Mouse (Mus musculus) gastrocnemius, adult 8-10 months (tissue): ENCODE data around the gene Smarcb1. TPM values are rescaled to one million over a fixed set of nuclear protein-coding genes. Genes with fewer than 3 reads are reported as not detected.
"Not testable (repeated sequence)": the region's sequence is repeated elsewhere in the genome, so short reads cannot be mapped to it uniquely, and the experiment has no call there.

Experiments
- DNase-seq, 2 experiments: peaks; one replicate each; pipeline ENCODE4 v3.0.0; 2022; ENCODE audit warnings: low spot score in 2 of 2
- total RNA-seq, 4 experiments: library from RNA; stranded (reverse); gene quantifications; 2 replicates each; pipeline ENCODE4 v1.2.4; 2022

Smarcb1 gene
- total RNA-seq, 4 experiments from 2014 or later: 11.0 to 16.7 (median 11.5) TPM

DNA sequence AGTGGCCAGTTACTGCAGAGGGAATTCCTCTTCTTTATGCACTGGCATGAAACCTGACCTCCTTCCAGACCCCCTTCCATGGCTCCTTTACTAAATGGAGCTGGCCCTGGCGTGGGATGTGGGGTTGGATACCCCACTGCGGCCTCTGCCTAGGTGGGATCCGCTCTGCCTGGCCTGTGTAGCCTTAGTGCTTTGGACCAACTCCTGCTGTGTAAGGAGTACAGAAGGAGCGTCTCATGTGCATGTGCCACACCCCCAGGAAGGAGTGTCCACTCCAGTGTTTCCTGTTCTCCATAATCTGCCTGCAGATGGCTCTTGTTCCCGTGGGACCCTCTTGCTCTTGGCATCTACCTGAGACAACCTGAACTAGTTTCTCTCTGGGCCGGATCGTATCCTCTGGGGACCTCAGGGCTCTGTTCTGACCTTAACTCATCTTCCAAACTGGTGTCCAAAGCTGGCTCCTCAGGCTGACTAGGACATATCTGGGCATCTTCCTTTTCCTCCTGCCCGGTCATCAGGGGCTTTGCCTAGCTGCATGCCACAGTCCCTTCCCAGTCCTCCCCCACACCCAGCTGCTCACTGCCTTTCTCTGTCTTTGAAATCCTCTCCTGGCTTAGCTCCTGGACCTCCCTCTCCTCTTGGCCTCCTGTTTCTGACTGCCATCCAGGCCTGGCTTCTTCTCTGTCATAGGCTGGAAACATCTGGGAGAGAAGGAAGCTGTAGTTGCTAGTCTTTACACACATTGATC, 31.8 kb downstream of the Smarcb1 start:
- no peak for DNase-seq

DNA sequence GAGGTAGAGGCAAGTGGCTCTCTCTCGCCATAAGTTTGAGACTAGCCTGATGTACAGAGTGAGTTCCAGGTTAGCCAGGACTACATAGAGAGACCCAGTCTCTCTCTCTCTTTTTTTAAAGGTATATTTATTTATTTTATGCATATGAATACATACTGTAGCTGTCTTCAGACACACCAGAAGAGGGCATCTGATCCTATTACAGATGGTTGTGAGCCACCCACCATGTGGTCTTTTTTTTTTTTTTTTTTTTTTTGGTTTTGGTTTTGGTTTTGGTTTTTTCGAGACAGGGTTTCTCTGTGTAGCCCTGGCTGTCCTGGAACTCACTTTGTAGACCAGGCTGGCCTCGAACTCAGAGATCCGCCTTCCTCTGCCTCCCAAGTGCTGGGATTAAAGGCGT, 33.9 kb downstream of the Smarcb1 start:
- DNase-seq: not testable (repeated sequence)

DNA sequence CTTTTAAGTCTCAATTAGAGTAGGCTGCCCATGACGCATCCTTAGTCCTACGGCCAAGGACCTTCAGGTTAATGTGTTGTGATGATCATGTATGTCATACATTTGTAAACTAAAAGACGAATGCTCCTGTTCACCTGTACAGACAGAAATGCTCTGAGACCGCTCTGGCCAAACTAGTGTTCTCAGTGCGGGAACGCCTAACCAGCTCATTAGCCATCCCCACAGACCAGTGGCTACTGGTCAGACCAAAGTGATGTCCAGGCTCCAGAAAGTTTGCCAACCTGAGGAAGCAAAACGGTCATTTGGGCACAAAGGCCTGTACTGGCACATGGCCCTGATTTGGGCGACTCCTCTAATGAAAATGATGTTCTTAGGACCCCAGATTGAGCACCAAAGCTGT, 36.7 kb downstream of the Smarcb1 start:
- no peak for DNase-seq

DNA sequence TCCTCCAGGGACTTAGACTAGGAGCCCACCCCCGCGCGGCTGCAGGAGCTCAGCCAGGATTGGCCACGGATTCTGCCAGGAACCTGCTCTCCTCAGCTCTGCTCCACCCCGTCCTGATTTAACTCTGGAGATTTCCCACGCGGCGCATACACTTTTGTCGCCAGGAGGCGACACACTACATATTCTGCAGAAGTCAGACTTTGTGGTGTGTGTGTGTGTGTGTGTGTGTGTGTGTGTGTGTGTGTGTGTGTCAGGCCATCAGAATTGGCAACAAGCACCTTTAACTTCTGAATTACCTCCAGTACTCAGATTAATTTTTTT, 38.2 kb downstream of the Smarcb1 start:
- DNase-seq: peak; percentile 53 to 68

DNA sequence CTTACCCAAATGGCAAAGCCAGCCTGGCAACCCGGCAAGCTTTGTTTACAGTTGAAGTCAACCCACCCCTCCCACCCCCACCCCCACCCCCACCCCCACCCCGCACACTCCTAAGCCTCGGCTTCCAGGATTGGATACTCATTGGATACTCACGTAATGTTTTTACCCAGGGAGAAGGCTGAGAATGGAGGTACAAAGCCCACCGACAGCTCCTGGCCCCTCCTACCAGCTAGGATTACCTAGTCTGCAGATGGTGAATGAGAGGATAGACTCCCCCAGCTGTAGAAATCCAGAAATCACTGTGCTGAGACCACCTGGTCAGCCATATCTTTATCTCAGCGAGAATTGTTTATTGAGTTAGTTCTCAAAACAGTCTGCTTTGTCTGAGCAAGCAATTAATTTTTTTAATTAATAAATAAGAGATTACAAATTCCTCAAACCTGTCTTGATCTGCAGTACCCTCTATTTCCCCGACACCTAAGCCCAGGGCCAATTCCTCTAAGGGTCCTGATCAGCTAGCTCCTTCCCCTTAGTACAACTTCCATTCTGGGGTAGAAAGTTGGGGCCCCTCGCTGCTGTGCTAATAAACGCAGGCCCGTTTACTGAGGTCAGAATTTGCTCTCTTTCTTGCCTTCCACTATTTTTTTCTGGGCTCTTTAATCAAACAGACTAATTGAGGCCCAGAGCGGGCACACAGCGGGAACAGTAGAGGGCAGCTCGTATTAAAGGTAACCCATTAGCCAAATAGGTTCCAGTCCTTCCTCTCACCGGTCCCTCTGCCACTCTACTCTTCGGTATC, 38.8 kb downstream of the Smarcb1 start:
- no peak for DNase-seq

DNA sequence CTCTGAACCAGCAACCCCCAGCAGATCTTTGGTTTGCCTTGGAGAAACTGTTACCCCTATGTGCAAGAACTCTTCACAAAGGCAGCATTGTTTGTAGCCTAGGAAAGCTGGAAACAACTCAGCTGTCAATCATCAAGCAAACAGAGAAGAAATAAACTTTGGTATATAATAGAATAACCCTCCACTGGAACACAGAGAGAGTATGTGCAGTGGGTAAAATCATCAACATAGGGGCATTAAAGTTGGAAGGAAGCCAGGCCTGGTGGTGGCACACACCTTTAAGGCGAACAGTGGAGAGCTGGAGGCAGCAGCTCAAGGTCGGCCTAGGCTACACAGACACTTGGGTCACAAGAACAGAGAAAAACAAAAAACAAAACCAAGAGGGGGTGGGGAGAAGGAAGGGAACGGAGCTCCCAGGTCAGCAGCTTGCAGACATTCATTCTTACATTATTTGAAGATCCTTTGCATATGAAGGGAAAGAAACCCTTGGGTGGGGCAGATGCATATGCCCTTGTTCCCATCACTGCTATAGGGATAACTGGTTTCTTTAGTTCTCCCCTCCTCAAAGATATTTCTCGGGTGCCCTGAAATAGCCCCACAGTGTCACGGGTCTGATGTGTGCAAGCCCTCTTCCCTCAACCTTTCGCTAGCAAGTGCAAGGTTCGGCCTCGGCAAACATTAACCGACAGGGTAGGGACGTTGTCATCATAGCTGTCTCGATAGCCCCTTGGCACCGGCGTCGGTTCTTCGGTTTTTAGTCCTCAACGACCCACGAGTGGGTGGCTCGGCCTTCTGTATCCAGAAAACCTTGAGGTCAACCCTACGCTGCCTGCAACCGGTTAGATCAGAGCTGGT, 39.6 kb downstream of the Smarcb1 start:
- DNase-seq: no peak

DNA sequence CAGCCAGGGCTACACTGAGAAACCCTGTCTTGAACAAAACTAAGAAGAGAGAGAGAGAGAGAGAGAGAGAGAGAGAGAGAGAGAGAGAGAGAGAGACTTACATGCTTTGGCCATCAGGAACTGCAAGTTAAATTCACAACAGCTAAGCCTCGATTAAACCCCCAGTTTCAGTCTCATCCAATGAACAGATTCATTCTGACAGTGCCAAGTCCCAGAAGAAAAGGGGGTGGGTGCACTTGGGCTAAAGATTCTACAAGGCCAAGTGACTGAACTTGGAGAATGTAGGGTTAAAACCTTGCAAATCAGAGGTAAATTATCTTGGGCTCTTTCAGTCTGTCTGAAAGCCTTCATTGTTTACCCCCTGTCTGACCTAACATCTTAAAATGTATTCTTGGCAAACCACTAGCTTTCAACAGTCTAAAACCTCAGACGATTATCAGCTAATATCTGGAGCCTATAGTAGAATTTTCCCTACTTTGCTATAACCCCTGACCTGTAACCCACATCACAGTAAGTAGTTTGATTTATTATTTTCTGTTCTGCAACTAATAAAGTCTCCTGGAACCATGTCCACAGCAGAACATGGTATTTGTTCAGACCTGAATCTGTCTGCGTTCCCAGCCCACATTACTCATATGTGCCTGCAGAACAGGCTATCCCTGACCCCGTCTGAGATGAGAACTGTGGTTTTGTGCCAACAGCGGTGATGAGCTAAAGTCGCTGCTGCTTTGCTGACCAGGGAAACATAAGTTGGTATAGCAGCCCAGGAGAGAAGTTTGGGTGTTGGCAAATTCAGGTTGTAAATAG, 40.4 kb downstream of the Smarcb1 start:
- no peak for DNase-seq

DNA sequence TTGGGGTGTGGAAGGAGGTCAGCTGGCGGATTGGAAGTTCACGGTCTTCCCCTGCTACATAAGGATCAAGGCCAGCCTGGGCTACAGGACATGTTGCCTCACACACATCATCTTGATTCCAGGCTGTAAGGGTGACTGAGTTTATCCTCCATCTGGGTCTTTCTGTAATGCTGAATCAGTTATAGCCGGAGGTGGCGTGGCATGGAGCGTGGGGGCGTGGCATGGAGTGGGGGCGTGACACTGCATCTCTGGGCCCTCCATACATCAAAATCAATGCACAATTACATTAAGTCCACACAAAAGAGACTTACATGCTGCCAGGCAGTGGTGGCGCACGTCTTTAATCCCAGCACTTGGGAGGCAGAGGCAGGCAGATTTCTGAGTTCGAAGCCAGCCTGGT, 41.1 kb downstream of the Smarcb1 start:
- DNase-seq: no peak

DNA sequence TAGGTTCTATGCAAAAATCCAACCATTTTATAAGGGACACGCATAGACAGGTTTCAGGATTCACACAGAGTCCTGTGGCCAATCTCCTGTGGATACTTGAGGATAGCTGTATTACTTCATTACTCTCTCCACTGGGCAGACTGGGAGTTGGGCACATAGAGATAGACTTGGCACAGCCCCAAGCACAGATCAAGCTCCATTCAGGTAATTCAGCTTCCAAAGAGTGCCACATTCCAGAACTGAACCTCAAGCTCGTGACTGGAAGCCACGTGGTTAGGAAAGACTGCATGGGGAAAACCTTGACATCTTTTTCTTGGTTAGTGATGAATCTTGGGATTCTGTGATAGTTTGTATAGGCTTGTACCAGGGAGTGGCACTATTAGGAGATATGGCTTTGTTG, 42.6 kb downstream of the Smarcb1 start:
- no peak for DNase-seq

DNA sequence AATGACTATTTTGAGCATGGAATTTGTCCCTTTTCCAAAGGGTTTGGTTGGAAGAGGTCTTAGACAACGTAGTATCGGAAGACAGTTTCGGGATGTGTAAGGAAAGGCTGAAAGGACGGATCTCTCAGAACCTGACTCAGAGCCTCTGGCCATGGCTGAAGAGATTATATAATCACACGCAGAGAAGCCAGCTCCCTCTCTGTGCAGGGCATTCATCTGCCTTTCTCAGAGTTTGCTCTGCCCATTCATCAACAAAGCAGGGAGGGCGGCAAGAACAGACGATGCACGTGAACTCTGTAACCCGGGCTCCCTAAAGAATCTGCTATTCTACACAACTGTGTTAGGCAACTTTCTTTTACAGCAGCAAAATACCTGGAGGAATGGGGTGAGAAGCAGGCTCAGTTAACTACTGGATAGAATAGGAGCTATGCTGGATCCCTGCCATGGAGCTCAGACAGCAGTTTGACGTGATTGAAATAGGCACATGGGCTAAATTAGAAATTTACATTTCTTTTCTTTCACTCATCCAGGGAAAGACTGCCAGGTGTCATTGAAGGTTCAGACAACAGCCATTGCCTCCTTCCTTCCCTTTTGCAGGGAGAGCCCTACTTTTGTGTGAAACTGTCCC, 47.8 kb downstream of the Smarcb1 start:
- DNase-seq: no peak

DNA sequence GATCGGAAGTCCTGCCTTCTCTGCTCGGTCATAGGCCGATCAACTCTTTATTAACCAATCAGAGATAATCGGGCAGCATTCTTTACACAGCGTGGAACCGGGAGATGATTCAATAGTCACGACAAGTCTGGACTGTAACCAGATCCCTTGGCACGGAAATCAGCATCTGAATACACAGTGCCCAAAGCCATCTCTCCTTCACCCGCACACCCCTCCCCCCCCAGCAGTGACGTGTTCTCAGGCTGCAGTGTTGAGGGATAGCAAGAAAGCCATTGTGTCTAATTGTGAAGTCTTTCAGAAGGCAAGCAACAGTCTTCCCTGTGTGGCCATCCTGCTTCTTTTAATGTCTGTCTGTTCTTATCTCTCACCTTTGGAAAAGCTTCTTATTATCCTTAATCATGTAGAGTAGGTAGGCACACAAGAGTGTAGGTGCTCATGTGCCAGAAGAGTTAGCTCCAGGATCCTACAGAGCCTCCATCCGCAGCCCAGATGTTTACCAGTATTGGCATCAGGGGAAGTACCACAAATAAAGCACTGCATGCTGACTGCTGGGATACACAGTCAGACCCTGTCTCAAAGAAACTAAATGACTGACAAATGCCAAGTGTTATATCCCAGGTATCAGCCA, 48.4 kb downstream of the Smarcb1 start:
- DNase-seq: peak; percentile 50 to 61

DNA sequence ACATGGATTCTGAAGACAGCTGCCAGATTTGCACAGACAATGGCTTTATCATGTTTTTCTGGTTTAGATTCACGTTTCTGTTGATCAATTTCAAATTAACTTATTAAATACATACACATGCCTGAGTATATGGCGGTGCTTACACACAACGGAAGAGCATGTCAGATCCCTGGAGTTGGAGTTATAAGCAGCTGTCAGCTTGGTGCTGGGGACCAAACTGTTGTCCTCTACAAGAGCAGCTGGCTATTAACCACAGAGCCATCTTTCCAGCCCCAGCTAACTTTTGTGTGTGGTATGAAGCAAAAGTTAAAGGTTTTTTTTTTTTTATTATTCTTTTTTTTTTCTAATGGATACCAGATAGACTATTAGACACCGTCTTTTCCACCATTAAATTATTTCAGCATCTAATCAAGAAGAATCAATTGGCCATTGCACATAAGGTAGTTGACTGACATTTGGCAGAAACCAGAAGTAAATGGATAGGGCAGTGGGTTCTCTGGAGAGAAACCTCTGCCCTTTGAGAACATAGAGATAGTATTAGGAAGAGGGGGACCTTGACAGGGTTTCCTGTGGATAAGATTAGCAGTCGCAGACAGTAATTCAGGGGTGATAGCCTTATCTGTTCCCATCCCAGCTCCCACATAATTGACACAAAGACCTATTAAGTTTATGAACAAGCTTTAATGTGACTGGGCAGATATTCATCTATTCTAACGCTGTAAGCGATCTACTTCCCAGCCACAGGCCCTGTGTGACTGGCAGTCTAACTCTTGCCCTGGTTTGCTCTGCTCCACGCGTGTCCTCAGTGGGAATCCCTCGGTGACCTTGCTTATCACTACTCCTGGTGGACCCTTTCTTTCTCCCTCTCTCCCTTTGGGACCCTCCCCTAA, 49.1 kb downstream of the Smarcb1 start:
- no peak for DNase-seq

DNA sequence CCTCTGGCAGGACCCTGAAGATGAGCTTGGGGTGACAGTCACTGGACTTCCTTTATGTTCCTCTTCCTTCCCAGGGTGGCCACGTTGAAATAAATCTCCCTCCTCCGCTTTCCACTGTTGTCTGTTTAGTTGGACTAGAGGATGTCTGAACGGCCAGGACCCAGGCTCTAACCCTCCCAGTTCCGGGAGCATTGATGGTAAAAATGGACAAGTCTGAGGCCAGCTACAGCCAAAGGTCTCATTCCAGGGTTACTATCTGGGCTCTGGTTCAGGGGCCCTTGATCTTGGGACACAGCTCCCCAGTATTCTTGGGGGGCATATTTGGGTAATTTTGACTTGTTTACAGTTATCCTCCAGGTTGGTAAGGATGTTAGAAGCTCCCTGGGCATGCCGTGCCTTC, 59.8 kb downstream of the Smarcb1 start:
- DNase-seq: no peak

DNA sequence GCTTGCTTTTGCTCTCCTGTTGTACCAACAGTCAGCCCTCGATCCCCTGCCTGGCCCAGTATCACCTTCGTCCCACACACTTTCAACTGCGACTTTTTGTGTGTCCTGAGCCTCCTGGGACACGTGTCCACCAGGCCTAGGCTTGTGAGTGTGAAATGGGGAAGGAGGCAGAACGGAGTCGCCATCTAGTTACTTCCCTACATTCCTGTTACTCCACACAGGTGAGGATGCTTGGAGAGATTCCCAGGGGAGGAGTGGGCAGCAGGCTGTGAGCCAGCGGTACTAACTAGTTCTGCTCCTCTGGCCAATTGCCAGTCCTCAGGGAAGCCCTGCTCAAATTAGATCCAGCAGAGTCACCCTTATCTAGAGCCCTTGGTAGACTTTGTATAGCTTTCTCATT, 60.7 kb downstream of the Smarcb1 start:
- no peak for DNase-seq

DNA sequence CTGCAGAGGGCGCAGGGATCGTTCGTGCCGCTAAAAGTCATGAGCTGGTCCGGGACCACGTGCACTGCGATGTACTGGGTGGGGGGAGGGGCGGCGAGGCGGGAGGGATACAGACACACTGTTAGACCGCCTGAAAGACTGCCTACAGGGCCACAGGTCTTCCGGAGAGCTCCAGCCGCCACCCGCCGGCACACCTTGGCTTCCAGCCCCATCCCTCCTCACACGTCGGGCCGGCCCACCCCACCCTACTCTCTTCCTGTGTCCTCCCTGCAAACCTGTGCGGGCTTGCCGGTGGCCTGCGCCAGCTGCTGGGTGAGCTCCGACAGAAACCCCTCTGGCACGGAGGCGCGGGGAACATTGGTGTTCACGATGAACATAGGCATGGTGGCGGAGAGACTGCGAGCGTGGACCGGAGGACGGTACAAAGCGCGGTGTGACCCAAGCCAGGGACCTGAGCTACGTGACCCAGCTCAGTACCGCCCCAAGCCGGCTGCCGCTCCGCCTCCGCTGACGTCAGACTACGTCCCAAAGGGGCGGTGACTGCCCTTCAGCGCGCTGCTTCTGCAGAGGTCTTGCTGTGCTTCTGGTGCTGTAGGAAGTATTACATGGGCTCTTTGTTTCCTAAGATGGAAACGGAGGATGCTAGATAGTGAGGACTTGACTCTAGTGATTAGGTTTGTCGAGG, 61.5 kb downstream of the Smarcb1 start, which contains the start of gene Mif:
Gene Mif (minus strand): TSS at position 455 of the 685 bp plus-strand sequence.
- peak; percentile 72 to 77 for DNase-seq

DNA sequence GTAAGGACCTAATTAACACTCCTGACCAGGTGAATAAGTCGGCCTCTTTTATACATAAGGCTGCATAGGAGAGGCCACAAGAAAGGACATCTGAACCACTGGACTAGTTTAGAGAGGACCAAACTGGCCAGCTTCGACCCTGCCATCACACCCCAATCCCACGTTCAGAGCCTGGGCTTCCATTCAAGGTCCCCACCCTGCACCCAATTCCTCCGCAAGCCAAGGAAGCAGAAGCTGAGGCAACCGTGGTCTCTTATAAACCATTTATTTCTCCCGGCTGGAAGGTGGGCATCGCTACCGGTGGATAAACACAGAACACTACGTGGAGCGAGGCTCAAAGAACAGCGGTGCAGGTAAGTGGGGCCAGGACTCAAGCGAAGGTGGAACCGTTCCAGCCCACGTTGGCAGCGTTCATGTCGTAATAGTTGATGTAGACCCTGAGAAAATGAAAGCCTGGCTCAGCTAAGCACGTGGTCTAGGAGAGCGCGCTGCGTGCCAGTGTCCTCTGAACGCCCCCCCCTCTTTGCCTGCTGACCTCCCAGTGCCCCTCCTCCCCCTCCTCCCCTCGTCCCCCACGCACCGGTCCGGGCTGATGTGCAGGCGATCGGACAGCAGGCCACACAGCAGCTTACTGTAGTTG, 62.2 kb downstream of the Smarcb1 start:
- no peak for DNase-seq

DNA sequence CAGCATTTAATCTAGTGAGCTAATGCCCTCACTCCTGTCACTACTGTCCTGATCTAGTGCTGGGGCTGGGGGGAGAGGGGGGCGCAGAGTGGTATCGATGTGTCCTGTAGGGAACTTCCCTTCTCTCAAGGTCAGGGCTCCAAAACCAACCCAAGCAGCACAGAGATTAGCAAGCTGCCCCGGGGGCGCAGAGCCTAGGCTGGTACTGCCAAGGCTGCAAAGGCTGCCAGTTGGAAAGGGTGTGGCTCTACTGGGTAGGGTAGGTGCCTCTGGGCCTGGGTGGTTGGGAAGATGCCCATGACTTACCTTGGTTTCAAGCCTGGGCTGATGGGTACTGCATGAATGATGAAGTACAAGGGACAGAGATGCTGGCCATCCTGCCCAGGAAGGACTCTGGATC, 63.8 kb downstream of the Smarcb1 start:
- no peak for DNase-seq

DNA sequence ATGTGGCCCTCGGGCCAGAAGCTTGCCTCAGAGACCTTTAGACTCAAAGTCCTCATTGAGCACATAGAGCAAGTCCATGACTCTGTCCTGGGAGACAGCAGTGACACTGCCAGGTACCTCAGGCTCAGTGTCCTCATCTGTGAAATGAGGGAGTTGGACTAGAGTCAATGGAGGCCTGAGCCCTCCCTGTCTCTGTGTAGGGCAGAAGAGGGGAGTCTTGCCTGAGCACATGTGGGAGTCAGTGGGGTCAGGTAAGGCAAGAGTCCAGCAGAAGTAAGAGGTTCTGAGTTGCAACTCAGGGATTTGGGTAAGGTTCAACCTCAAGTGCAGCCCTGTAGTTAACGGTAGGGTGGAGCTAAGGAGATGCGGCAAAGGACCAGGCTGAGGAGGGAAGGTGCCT, 64.4 kb downstream of the Smarcb1 start:
- no peak for DNase-seq
